Mouse (Mus musculus) midbrain, embryonic 15.5 days (tissue): Measurements from ENCODE around the gene Nsun4. TPM values are rescaled to one million over a fixed set of nuclear protein-coding genes. Genes with fewer than 3 reads are reported as not detected.

Experiments used
- ATAC-seq: fragments of 200-750 bp; cut with Nextera tagmentation; replicated peaks from 2 replicates; pipeline ENCODE4 v1.8.0; 2017; ENCODE audit warnings: moderate TSS enrichment
- H3K27ac ChIP-seq: fragments of 300-500 bp; sonication (generic); 2 replicates; pipeline ENCODE4 v1.5.1; 2015; ENCODE audit warnings: mild to moderate bottlenecking, inconsistent platforms
- H3K27me3 ChIP-seq: fragments of 300-500 bp; sonication (generic); replicated peaks from 2 replicates; pipeline ENCODE4 v1.6.1; 2015; ENCODE audit warnings: inconsistent platforms
- H3K36me3 ChIP-seq: fragments of 300-500 bp; sonication (generic); replicated peaks from 2 replicates; pipeline ENCODE4 v1.6.1; 2015; ENCODE audit warnings: inconsistent platforms
- H3K4me1 ChIP-seq: fragments of 300-500 bp; sonication (generic); 2 replicates; pipeline ENCODE4 v1.6.1; 2015; ENCODE audit warnings: inconsistent platforms
- H3K4me2 ChIP-seq: fragments of 300-500 bp; sonication (generic); 2 replicates; pipeline ENCODE4 v1.6.1; 2015; ENCODE audit warnings: inconsistent platforms, mild to moderate bottlenecking, moderate library complexity
- H3K4me3 ChIP-seq: fragments of 300-500 bp; sonication (generic); 2 replicates; pipeline ENCODE4 v1.5.1; 2015; ENCODE audit warnings: mild to moderate bottlenecking, inconsistent platforms
- H3K9ac ChIP-seq: fragments of 300-500 bp; sonication (generic); 2 replicates; pipeline ENCODE4 v1.6.1; 2015; ENCODE audit warnings: mild to moderate bottlenecking, inconsistent platforms
- H3K9me3 ChIP-seq: fragments of 300-500 bp; sonication (generic); 2 replicates; pipeline ENCODE4 v1.6.1; 2016; ENCODE audit warnings: inconsistent platforms
- WGBS: fragments of 180-500 bp; shearing (Covaris S2); methylation state at CpG from one replicate; pipeline ENCODE4 v1.1.7; 2015; ENCODE audit warnings: mixed read lengths; 5-methylcytosine and 5-hydroxymethylcytosine counted together
- polyA plus RNA-seq: library from polyadenylated mRNA; unstranded; fragments of >200 nt; fragmentation: Nextera tagmentation; extraction: Ambion mirVana; gene quantifications from 2 replicates; pipeline ENCODE4 v1.2.1, GENCODE M21; 2015

The Nsun4 gene
- polyA plus RNA-seq, 1 experiment from 2014 or later, result 13.5 TPM

DNA sequence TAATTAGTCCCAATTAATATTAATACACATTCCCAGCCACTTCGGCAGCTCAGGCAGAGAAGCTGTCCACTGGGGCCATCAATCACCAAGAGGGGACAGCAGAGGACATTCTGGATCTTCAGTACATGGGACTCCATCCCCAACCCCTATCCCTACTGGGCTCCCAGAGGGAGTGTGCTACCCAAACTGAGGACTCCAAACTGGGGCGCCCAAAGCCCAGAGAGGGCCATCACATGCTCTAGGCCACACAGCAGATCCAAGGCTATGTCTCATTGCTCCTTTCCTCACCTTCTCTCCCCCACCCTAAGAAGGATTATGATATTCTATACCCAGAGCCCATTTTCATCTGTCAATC, 58.3 kb downstream of the Nsun4 start:
- no peak overlapping the region for H3K4me2 ChIP-seq
- H3K9me3 ChIP-seq, result no peaks in the 10 kb centered on the region
- no peak overlapping the region for H3K9ac ChIP-seq
- ATAC-seq, result no peak
- H3K27ac ChIP-seq, result no peak overlapping the region
- no peaks in the 10 kb centered on the region for H3K4me1 ChIP-seq
- WGBS, result 71% methylated on average over 2 of the region's 2 CpGs
- H3K36me3 ChIP-seq, result no peaks in the 10 kb centered on the region
- H3K27me3 ChIP-seq, result no peaks in the 10 kb centered on the region
- no peak overlapping the region for H3K4me3 ChIP-seq

DNA sequence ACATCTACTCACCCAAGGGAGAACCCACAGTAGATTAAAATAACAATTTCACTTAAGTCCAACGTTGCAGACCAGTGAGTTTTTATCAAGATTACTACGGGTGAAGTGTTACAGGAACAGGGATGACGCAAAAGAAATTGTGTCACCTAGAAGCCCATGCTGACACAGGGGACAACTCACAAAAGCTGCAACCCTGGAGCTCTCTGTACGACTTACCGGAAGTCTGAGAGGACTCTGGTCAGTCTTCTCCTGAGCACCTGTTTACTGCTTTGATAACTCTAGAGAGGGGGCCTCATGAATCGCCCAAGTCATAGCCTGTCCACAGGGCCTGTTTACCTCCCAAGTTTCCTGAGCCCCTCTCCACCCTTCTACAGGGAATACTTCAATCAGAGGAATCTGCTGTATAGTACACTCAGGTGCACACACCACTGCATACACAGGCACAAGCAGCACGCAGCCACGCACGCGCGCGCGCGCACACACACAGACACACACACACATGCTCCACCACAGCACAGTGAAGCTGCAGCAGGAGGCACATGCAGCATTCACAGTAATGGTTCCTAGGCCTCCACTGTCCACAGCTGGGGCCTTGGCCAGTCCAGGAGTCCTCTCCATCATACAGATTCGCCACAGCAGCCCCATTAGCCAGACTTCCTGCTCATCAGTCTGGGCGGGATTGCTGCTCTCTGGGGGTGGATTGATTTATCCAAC, 58.9 kb downstream of the Nsun4 start:
- Histone ChIP-seq H3K9me3 (no peaks in the 10 kb centered on the region), H3K27ac (no peak overlapping the region), H3K4me1 (no peaks in the 10 kb centered on the region), H3K9ac (no peak overlapping the region), H3K36me3 (no peaks in the 10 kb centered on the region), H3K27me3 (no peaks in the 10 kb centered on the region), H3K4me3 (no peak overlapping the region), H3K4me2 (no peak overlapping the region)
- ATAC-seq, result peak; percentile 24; the same call in 1 of the 2 replicates
- 83% methylated on average over 16 of the region's 16 CpGs for WGBS

DNA sequence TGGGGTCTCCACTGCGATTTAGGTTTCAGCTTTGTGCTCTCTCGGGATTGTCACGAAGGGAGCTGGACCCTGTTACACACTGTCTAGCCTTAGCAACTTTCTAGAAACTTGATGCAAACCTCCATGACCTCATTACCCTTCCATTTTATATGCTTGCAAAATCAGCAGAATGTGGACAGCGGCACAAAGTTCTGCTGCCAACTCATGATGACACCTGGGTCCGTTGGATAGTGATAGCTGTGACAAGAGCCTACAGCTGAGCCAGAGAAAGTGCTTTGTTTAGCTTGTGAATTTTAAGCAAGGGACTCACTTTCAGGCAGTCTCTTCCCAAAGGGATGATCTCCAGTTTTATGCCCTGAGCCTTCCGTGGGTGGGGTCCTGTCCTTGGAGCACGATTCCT, 64.3 kb downstream of the Nsun4 start:
- H3K9ac ChIP-seq, result no peak overlapping the region
- no peaks in the 10 kb centered on the region for H3K4me1 ChIP-seq
- peaks cover 7% of the 10 kb centered on the region; the same call in 1 of the 2 replicates for H3K27me3 ChIP-seq
- ATAC-seq, result no peak
- H3K27ac ChIP-seq, result no peak overlapping the region
- no peaks in the 10 kb centered on the region for H3K36me3 ChIP-seq
- H3K4me2 ChIP-seq, result no peak overlapping the region
- H3K4me3 ChIP-seq, result no peak overlapping the region
- 86% methylated on average over 7 of the region's 7 CpGs for WGBS
- H3K9me3 ChIP-seq, result no peaks in the 10 kb centered on the region

DNA sequence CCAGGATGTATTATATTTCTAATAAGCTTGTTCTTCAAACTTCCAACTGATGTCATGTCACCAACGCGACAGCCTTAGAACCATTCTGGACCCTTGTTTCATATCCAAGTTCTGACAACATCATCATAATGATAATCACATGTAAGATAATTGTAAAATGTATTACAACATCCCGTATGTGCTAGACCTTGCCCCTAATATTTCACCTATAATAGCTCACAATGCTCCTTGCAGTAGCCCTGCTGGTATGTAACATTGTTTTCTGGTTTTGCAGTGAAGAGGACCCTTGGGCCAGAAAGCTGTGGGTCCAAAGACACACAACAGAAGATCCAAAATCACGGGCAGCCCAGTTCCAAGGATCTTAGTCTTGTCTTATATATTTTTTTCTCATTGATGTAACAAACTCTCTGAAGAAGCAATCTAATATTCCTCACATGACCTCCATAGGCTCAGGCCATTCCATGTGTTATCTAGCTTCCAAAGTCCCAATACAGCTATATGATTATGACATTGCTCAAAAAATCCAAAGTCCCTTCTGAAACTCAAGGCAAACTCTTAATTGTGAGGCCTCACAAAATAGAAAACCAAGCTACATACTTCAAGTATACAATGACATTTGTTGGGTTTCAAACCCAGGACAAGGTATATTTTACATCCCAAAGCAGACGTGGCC, 65.7 kb downstream of the Nsun4 start:
- H3K27ac ChIP-seq, result no peak overlapping the region
- H3K4me3 ChIP-seq, result no peak overlapping the region
- no peak for ATAC-seq
- no peak overlapping the region for H3K9ac ChIP-seq
- no peaks in the 10 kb centered on the region for H3K36me3 ChIP-seq
- no peak overlapping the region for H3K4me2 ChIP-seq
- peaks cover 2% of the 10 kb centered on the region; the same call in 1 of the 2 replicates for H3K4me1 ChIP-seq
- WGBS, result 76% methylated on average over 5 of the region's 5 CpGs
- H3K9me3 ChIP-seq, result no peaks in the 10 kb centered on the region
- peaks cover 14% of the 10 kb centered on the region for H3K27me3 ChIP-seq

DNA sequence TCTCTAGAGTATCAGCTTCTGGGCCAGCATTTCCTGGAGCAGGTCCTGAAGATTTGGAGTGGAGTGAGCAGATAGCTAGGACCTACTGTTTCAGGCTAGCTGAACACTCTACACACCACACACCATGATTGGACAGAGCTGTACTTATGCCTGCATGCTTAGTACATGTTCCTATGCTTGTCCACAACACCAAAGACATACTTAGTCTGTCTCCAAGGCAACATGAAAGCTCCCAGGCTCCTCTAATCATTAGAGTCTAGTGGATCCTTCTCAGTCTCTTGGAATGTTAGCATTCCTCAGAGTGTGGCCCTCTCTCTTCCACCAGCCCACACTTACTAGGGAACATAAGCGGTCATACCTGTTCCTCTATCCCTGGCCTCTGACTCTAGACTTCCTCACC, 66.2 kb downstream of the Nsun4 start:
- WGBS, result 94% methylated on average over 1 of the region's 1 CpGs

DNA sequence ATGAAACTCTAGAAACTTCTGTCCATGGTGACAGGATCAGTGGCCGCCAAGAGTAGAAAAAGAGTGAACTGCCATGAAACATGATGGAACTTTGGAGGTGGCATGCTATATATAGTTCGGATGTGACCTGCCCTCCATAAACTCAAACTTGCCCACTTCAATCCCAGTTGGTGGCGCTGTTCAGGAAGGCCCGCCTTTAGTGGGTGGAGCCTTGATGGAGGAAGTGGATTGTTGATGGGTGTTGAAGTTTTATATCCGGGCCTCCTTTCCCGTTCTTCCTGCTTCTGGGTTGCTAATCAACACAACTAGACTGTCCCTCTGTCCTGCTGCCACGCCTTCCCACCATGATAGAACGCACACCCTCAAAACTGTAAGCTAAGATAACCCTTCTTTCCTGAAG, 68.7 kb downstream of the Nsun4 start:
- 44% methylated on average over 8 of the region's 8 CpGs for WGBS
- peaks cover 33% of the 10 kb centered on the region for H3K27me3 ChIP-seq
- H3K4me3 ChIP-seq, result no peak overlapping the region
- ATAC-seq, result no peak
- no peak overlapping the region for H3K27ac ChIP-seq
- H3K9me3 ChIP-seq, result no peaks in the 10 kb centered on the region
- no peak overlapping the region for H3K4me2 ChIP-seq
- no peak overlapping the region for H3K9ac ChIP-seq
- H3K36me3 ChIP-seq, result no peaks in the 10 kb centered on the region
- H3K4me1 ChIP-seq, result peaks cover 2% of the 10 kb centered on the region

More for the DNA sequence above, 66.2 kb downstream of the Nsun4 start:
- ATAC-seq, result no peak
- Histone ChIP-seq H3K4me2 (no peak overlapping the region), H3K9me3 (no peaks in the 10 kb centered on the region), H3K36me3 (no peaks in the 10 kb centered on the region), H3K9ac (no peak overlapping the region), H3K4me1 (peaks cover 2% of the 10 kb centered on the region; the same call in 1 of the 2 replicates), H3K4me3 (no peak overlapping the region), H3K27ac (no peak overlapping the region), H3K27me3 (peaks cover 14% of the 10 kb centered on the region)

DNA sequence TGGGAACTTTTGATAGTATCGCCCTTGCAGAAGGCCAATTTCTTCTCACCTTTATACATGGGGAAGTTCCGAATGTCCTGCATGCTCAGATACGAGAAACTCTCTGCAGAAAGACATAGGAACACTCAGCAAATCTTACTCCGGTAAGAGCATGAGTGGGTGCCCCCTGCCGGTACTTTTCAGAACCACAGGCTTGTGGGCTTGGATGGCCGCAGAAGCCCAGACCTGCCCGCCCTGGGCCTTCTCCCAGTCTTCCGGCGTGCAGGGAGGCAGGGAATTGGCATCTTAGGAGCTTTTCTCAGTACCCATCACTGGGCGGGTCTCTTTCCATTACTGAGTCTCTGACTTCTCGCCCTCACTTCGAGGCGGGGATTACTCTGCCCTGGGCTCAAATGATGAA, 69.6 kb downstream of the Nsun4 start:
- peaks cover 10% of the 10 kb centered on the region for H3K4me1 ChIP-seq
- H3K27ac ChIP-seq, result no peak overlapping the region
- H3K9me3 ChIP-seq, result no peaks in the 10 kb centered on the region
- H3K9ac ChIP-seq, result no peak overlapping the region
- H3K4me2 ChIP-seq, result no peak overlapping the region
- H3K4me3 ChIP-seq, result no peak overlapping the region
- H3K36me3 ChIP-seq, result no peaks in the 10 kb centered on the region
- ATAC-seq, result peak; percentile 10; the same call in 1 of the 2 replicates
- peaks cover 30% of the 10 kb centered on the region for H3K27me3 ChIP-seq
- 1% methylated on average over 13 of the region's 13 CpGs for WGBS

Other genes starting within 250 kb of the Nsun4 start
- gene Mob3c, start 225.8 kb downstream of the Nsun4 start, polyA plus RNA-seq, result 5.6 and 6.5 TPM in 2 replicates
- gene Mknk1, start 214.7 kb downstream of the Nsun4 start, polyA plus RNA-seq, result 25.9 and 27.5 TPM in 2 replicates
- 0.17 TPM in 1 of 2 replicates, not detected in the other for gene Kncn, start 169.5 kb downstream of the Nsun4 start, polyA plus RNA-seq
- gene 6430628N08Rik, start 163.2 kb downstream of the Nsun4 start, polyA plus RNA-seq, result 0.27 and 0.28 TPM in 2 replicates
- 10.9 and 12.7 TPM in 2 replicates for gene Dmbx1, start 114.0 kb downstream of the Nsun4 start, polyA plus RNA-seq
- gene Faah, start 36.0 kb downstream of the Nsun4 start, polyA plus RNA-seq, result 26.3 and 26.7 TPM in 2 replicates
- 406 and 430 TPM in 2 replicates for gene Uqcrh, start 21.2 kb upstream of the Nsun4 start, polyA plus RNA-seq
- gene Lrrc41, start 21.4 kb upstream of the Nsun4 start, polyA plus RNA-seq, result 74.4 and 74.5 TPM in 2 replicates
- gene Rad54l, start 69.8 kb upstream of the Nsun4 start, polyA plus RNA-seq, result 7.9 and 9.3 TPM in 2 replicates
- gene Pomgnt1, start 70.0 kb upstream of the Nsun4 start, polyA plus RNA-seq, result 70.5 and 72.4 TPM in 2 replicates
- gene Lurap1, start 97.5 kb upstream of the Nsun4 start, polyA plus RNA-seq, result 2.2 and 2.6 TPM in 2 replicates
- gene Tspan1, start 113.7 kb upstream of the Nsun4 start, polyA plus RNA-seq, result 0.22 and 0.26 TPM in 2 replicates
- gene 1700042G07Rik, start 119.5 kb upstream of the Nsun4 start, polyA plus RNA-seq, result not detected in 2 replicates
- not detected in 2 replicates for gene Gm49337, start 119.5 kb upstream of the Nsun4 start, polyA plus RNA-seq
- gene Pik3r3, start 167.7 kb upstream of the Nsun4 start, polyA plus RNA-seq, result 81.1 and 89.7 TPM in 2 replicates